Mouse (Mus musculus) thymus, adult 2 months (tissue): ENCODE data around the gene 1700001J03Rik.
"Not testable (repeated sequence)": the region's sequence is repeated elsewhere in the genome, so short reads cannot be mapped to it uniquely, and the experiment has no call there.

Experiments used
- CTCF ChIP-seq: fragments of 200-500 bp; IDR thresholded peaks from 2 replicates; pipeline ENCODE4 v1.5.1; 2012; ENCODE audit warnings: mild to moderate bottlenecking, control low read depth, low read length, moderate library complexity, borderline replicate concordance; ENCODE audit not compliant: control insufficient read depth, poor library complexity, insufficient read depth; ENCODE audit errors: extremely low read depth
- POLR2A ChIP-seq: fragments of 200-500 bp; IDR thresholded peaks from 2 replicates; pipeline ENCODE4 v1.6.1; 2012; ENCODE audit warnings: mild to moderate bottlenecking, low read length, control low read depth, moderate library complexity; ENCODE audit not compliant: control insufficient read depth, poor library complexity, insufficient read depth; ENCODE audit errors: extremely low read depth

DNA sequence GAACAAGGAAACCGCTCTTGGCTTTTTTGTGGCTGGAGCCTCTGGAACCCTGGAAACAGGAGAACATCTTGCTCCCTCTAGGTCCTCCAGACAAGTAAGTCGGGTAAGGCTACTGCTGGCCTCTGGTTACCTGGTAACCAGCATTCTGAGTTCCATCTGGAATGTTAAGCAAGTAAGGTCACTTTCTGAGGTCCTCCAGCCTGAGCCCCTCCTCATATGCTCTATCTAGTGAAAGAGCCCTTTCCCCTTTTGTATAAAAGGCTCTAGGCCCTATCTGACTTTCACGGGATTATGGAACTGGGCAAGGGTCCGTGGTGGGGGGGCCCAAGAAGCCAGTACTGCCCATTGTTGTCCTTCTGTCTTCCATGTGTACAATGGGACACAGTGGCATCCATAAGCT lies at the start of gene 1700001J03Rik:
- TF ChIP-seq CTCF, POLR2A: not testable (repeated sequence)
